Mouse (Mus musculus) heart, embryonic 13.5 days (tissue): ENCODE measurements around the gene Pi4ka. TPM values are rescaled to one million over a fixed set of nuclear protein-coding genes. Genes with fewer than 3 reads are reported as not detected.

Experiments used
- ATAC-seq: fragments of 200-750 bp; cut with Nextera tagmentation; 2 replicates; pipeline ENCODE4 v1.8.0; 2017; ENCODE audit warnings: moderate TSS enrichment; ENCODE audit not compliant: insufficient number of reproducible peaks, low FRiP score, low TSS enrichment; ENCODE audit errors: extremely low read depth
- H3K27ac ChIP-seq: fragments of 300-500 bp; sonication (generic); replicated peaks from 2 replicates; pipeline ENCODE4 v1.5.1; 2015; ENCODE audit warnings: moderate library complexity, mild to moderate bottlenecking, inconsistent platforms
- H3K27me3 ChIP-seq: fragments of 300-500 bp; sonication (generic); replicated peaks from 2 replicates; pipeline ENCODE4 v1.6.1; 2015; ENCODE audit warnings: mild to moderate bottlenecking, inconsistent platforms
- H3K36me3 ChIP-seq: fragments of 300-500 bp; sonication (generic); 2 replicates; pipeline ENCODE4 v1.6.1; 2015; ENCODE audit warnings: mild to moderate bottlenecking, inconsistent platforms
- H3K4me1 ChIP-seq: fragments of 300-500 bp; sonication (generic); 2 replicates; pipeline ENCODE4 v1.6.1; 2015; ENCODE audit warnings: inconsistent platforms
- H3K4me2 ChIP-seq: fragments of 300-500 bp; sonication (generic); 2 replicates; pipeline ENCODE4 v1.6.1; 2015; ENCODE audit warnings: inconsistent platforms, mild to moderate bottlenecking, moderate library complexity
- H3K4me3 ChIP-seq: fragments of 300-500 bp; sonication (generic); 2 replicates; pipeline ENCODE4 v1.5.1; 2015; ENCODE audit warnings: moderate library complexity, mild to moderate bottlenecking, inconsistent platforms
- H3K9ac ChIP-seq: fragments of 300-500 bp; sonication (generic); 2 replicates; pipeline ENCODE4 v1.6.1; 2015; ENCODE audit warnings: inconsistent platforms, mild to moderate bottlenecking, moderate library complexity
- H3K9me3 ChIP-seq: fragments of 300-500 bp; sonication (generic); 2 replicates; pipeline ENCODE4 v1.6.1; 2016; ENCODE audit warnings: inconsistent platforms
- WGBS: fragments of 180-500 bp; shearing (Covaris S2); methylation state at CpG from one replicate; pipeline ENCODE4 v1.1.7; 2015; ENCODE audit warnings: mixed read lengths; 5-methylcytosine and 5-hydroxymethylcytosine counted together
- polyA plus RNA-seq: library from polyadenylated mRNA; unstranded; fragments of >200 nt; fragmentation: Nextera tagmentation; extraction: Ambion mirVana; gene quantifications from 2 replicates; pipeline ENCODE4 v1.2.1, GENCODE M21; 2015

Pi4ka gene
- polyA plus RNA-seq, 1 experiment from 2014 or later: 29.0 TPM

GRCm38 (mm10) chr16:17267937-17268336 lies 138.2 kb downstream of the Pi4ka start:
- H3K4me2 ChIP-seq: no peak overlapping the region
- H3K27me3 ChIP-seq: no peaks in the 10 kb centered on the region
- no peak for ATAC-seq
- no peak overlapping the region for H3K27ac ChIP-seq
- H3K36me3 ChIP-seq: no peaks in the 10 kb centered on the region
- 24% methylated on average over 5 of the region's 5 CpGs for WGBS
- H3K4me1 ChIP-seq: peaks cover 5% of the 10 kb centered on the region; the same call in 1 of the 2 replicates
- no peak overlapping the region for H3K9ac ChIP-seq
- no peak overlapping the region for H3K4me3 ChIP-seq
- H3K9me3 ChIP-seq: peaks cover 6% of the 10 kb centered on the region

- peaks cover 18% of the 10 kb centered on the region for H3K4me1 ChIP-seq
- no peaks in the 10 kb centered on the region for H3K27me3 ChIP-seq
- no peak overlapping the region for H3K27ac ChIP-seq
- no peak overlapping the region for H3K9ac ChIP-seq
- WGBS: 86% methylated on average over 3 of the region's 3 CpGs
- H3K4me2 ChIP-seq: no peak overlapping the region
- peaks cover 6% of the 10 kb centered on the region for H3K9me3 ChIP-seq
- ATAC-seq: no peak
- no peak overlapping the region for H3K4me3 ChIP-seq
- peaks cover 9% of the 10 kb centered on the region for H3K36me3 ChIP-seq
Observed at GRCm38 (mm10) chr16:17266113-17266512, 140.0 kb downstream of the Pi4ka start.

GRCm38 (mm10) chr16:17261341-17261740 lies 144.8 kb downstream of the Pi4ka start:
- Histone ChIP-seq H3K36me3 (peaks cover 50% of the 10 kb centered on the region), H3K4me2 (no peak overlapping the region), H3K27me3 (no peaks in the 10 kb centered on the region), H3K9me3 (no peaks in the 10 kb centered on the region), H3K4me3 (no peak overlapping the region), H3K9ac (no peak overlapping the region), H3K27ac (no peak overlapping the region), H3K4me1 (peaks cover 30% of the 10 kb centered on the region)
- no peak for ATAC-seq
- WGBS: 83% methylated on average over 1 of the region's 1 CpGs

- Histone ChIP-seq H3K4me2 (no peak overlapping the region), H3K36me3 (peaks cover 58% of the 10 kb centered on the region), H3K4me1 (peaks cover 43% of the 10 kb centered on the region), H3K4me3 (no peak overlapping the region), H3K9ac (no peak overlapping the region), H3K27me3 (no peaks in the 10 kb centered on the region), H3K9me3 (no peaks in the 10 kb centered on the region), H3K27ac (no peak overlapping the region)
- WGBS: 83% methylated on average over 12 of the region's 12 CpGs
- ATAC-seq: no peak
Observed at GRCm38 (mm10) chr16:17258917-17259316, 147.2 kb downstream of the Pi4ka start.

GRCm38 (mm10) chr16:17257359-17257821 lies 148.7 kb downstream of the Pi4ka start:
- H3K9ac ChIP-seq: no peak overlapping the region
- no peak overlapping the region for H3K27ac ChIP-seq
- H3K9me3 ChIP-seq: no peaks in the 10 kb centered on the region
- H3K4me2 ChIP-seq: no peak overlapping the region
- peaks cover 58% of the 10 kb centered on the region for H3K36me3 ChIP-seq
- H3K4me1 ChIP-seq: peaks cover 53% of the 10 kb centered on the region
- H3K4me3 ChIP-seq: no peak overlapping the region
- 77% methylated on average over 9 of the region's 9 CpGs for WGBS
- no peaks in the 10 kb centered on the region for H3K27me3 ChIP-seq
- ATAC-seq: no peak

- H3K4me2 ChIP-seq: no peak overlapping the region
- H3K27me3 ChIP-seq: no peaks in the 10 kb centered on the region
- H3K27ac ChIP-seq: no peak overlapping the region
- H3K4me1 ChIP-seq: peaks cover 66% of the 10 kb centered on the region
- peaks cover 45% of the 10 kb centered on the region for H3K36me3 ChIP-seq
- no peak overlapping the region for H3K9ac ChIP-seq
- H3K9me3 ChIP-seq: no peaks in the 10 kb centered on the region
- no peak overlapping the region for H3K4me3 ChIP-seq
- WGBS: 61% methylated on average over 2 of the region's 2 CpGs
- ATAC-seq: no peak
Observed at GRCm38 (mm10) chr16:17255270-17255669, 150.8 kb downstream of the Pi4ka start.

- Histone ChIP-seq H3K4me1 (peaks cover 77% of the 10 kb centered on the region), H3K4me3 (no peak overlapping the region), H3K27ac (peak overlapping the region; percentile 31), H3K9ac (0 out of 2 replicates have a peak overlapping the region, but pooled peaks have one; percentile 29), H3K27me3 (no peaks in the 10 kb centered on the region), H3K4me2 (peak overlapping the region; percentile 25), H3K36me3 (peaks cover 33% of the 10 kb centered on the region), H3K9me3 (no peaks in the 10 kb centered on the region)
- WGBS: 24% methylated on average over 4 of the region's 4 CpGs
- ATAC-seq: 0 out of 2 replicates have a peak, but pooled peaks have one; percentile 18
Observed at GRCm38 (mm10) chr16:17254005-17254597, 152.0 kb downstream of the Pi4ka start.

GRCm38 (mm10) chr16:17252841-17253240 lies 153.3 kb downstream of the Pi4ka start:
- Histone ChIP-seq H3K27ac (0 out of 2 replicates have a peak overlapping the region, but pooled peaks have one; percentile 5), H3K4me2 (no peak overlapping the region), H3K4me1 (peaks cover 81% of the 10 kb centered on the region), H3K9ac (no peak overlapping the region), H3K27me3 (no peaks in the 10 kb centered on the region), H3K36me3 (peaks cover 21% of the 10 kb centered on the region), H3K9me3 (no peaks in the 10 kb centered on the region), H3K4me3 (no peak overlapping the region)
- ATAC-seq: no peak
- 50% methylated on average over 7 of the region's 7 CpGs for WGBS

GRCm38 (mm10) chr16:17252086-17252726 lies 153.9 kb downstream of the Pi4ka start:
- 0 out of 2 replicates have a peak overlapping the region, but pooled peaks have one; percentile 0 for H3K27ac ChIP-seq
- no peak overlapping the region for H3K4me3 ChIP-seq
- WGBS: 60% methylated on average over 3 of the region's 3 CpGs
- no peaks in the 10 kb centered on the region for H3K9me3 ChIP-seq
- no peak overlapping the region for H3K4me2 ChIP-seq
- H3K27me3 ChIP-seq: no peaks in the 10 kb centered on the region
- peaks cover 14% of the 10 kb centered on the region for H3K36me3 ChIP-seq
- no peak overlapping the region for H3K9ac ChIP-seq
- H3K4me1 ChIP-seq: peaks cover 83% of the 10 kb centered on the region
- ATAC-seq: no peak

GRCm38 (mm10) chr16:17251539-17251938 lies 154.6 kb downstream of the Pi4ka start:
- H3K9ac ChIP-seq: no peak overlapping the region
- H3K27me3 ChIP-seq: no peaks in the 10 kb centered on the region
- H3K4me1 ChIP-seq: peaks cover 84% of the 10 kb centered on the region
- 0 out of 2 replicates have a peak overlapping the region, but pooled peaks have one; percentile 0 for H3K27ac ChIP-seq
- peaks cover 9% of the 10 kb centered on the region for H3K36me3 ChIP-seq
- H3K4me2 ChIP-seq: no peak overlapping the region
- WGBS: 36% methylated on average over 3 of the region's 3 CpGs
- H3K4me3 ChIP-seq: no peak overlapping the region
- H3K9me3 ChIP-seq: no peaks in the 10 kb centered on the region
- ATAC-seq: no peak

GRCm38 (mm10) chr16:17249135-17249534 lies 157.0 kb downstream of the Pi4ka start:
- H3K36me3 ChIP-seq: no peaks in the 10 kb centered on the region
- peaks cover 84% of the 10 kb centered on the region for H3K4me1 ChIP-seq
- WGBS: 21% methylated on average over 6 of the region's 6 CpGs
- no peaks in the 10 kb centered on the region for H3K9me3 ChIP-seq
- no peaks in the 10 kb centered on the region for H3K27me3 ChIP-seq
- no peak overlapping the region; the same call in 1 of the 2 replicates for H3K27ac ChIP-seq
- no peak overlapping the region; the same call in 1 of the 2 replicates for H3K4me2 ChIP-seq
- H3K4me3 ChIP-seq: no peak overlapping the region
- no peak for ATAC-seq
- H3K9ac ChIP-seq: no peak overlapping the region
